Mouse (Mus musculus) limb, embryonic 14.5 days (tissue): Measurements from ENCODE around the gene Trim44. TPM values are rescaled to one million over a fixed set of nuclear protein-coding genes. Genes with fewer than 3 reads are reported as not detected.

Source experiments
- ATAC-seq: fragments of 200-750 bp; cut with Nextera tagmentation; 2 replicates; pipeline ENCODE4 v1.8.0; 2017; ENCODE audit warnings: low read depth, moderate number of reproducible peaks, moderate TSS enrichment; ENCODE audit not compliant: low FRiP score
- DNase-seq: peaks from one replicate; pipeline ENCODE4 v3.0.0-alpha.2; 2015; ENCODE audit warnings: low spot score
- H3K27ac ChIP-seq: fragments of 300-500 bp; sonication (generic); replicated peaks from 2 replicates; pipeline ENCODE4 v1.5.1; 2014; ENCODE audit warnings: low read depth, mild to moderate bottlenecking, low read length, moderate library complexity, mixed read lengths
- H3K27me3 ChIP-seq: fragments of 300-500 bp; sonication (generic); 2 replicates; pipeline ENCODE4 v1.6.1; 2014; ENCODE audit warnings: low read length, mixed read lengths; ENCODE audit not compliant: control insufficient read depth, insufficient read depth
- H3K36me3 ChIP-seq: fragments of 300-500 bp; sonication (generic); 2 replicates; pipeline ENCODE4 v1.6.1; 2014; ENCODE audit warnings: mild to moderate bottlenecking, low read length, moderate library complexity, mixed read lengths; ENCODE audit not compliant: control insufficient read depth, insufficient read depth
- H3K4me1 ChIP-seq: fragments of 300-500 bp; sonication (generic); 2 replicates; pipeline ENCODE4 v1.6.1; 2014; ENCODE audit warnings: antibody characterized with exemption, low read length, mixed read lengths; ENCODE audit not compliant: control insufficient read depth, insufficient read depth
- H3K4me2 ChIP-seq: fragments of 300-500 bp; sonication (generic); replicated peaks from 2 replicates; pipeline ENCODE4 v1.6.1; 2014; ENCODE audit warnings: low read depth, mild to moderate bottlenecking, low read length, moderate library complexity; ENCODE audit not compliant: severe bottlenecking
- H3K4me3 ChIP-seq: fragments of 300-500 bp; sonication (generic); replicated peaks from 2 replicates; pipeline ENCODE4 v1.5.1; 2014; ENCODE audit warnings: low read length
- H3K9ac ChIP-seq: fragments of 300-500 bp; sonication (generic); 2 replicates; pipeline ENCODE4 v1.6.1; 2014; ENCODE audit warnings: mild to moderate bottlenecking, low read depth, low read length, moderate library complexity; ENCODE audit not compliant: severe bottlenecking
- H3K9me3 ChIP-seq: fragments of 300-500 bp; sonication (generic); 2 replicates; pipeline ENCODE4 v1.6.1; 2016; ENCODE audit warnings: low read length; ENCODE audit not compliant: control insufficient read depth
- POLR2A ChIP-seq: fragments of 200-500 bp; IDR thresholded peaks from 2 replicates; pipeline ENCODE4 v1.8.0; 2012; ENCODE audit warnings: inconsistent platforms, mild to moderate bottlenecking, moderate library complexity, borderline replicate concordance; ENCODE audit not compliant: insufficient read depth, insufficient read length; ENCODE audit errors: extremely low read depth
- WGBS: fragments of 180-500 bp; shearing (Covaris S2); extraction: QIAGEN DNeasy Blood & Tissue Kit; methylation state at CpG from one replicate; pipeline ENCODE4 v1.1.7; 2014; 5-methylcytosine and 5-hydroxymethylcytosine counted together
- polyA plus RNA-seq, 2 experiments: library from polyadenylated mRNA; depleted of rRNA in 1 of 2; stranded (reverse) in 1 of 2; unstranded in 1 of 2; fragments of >200 nt; fragmentation: Nextera tagmentation in 1 of 2; extraction: Ambion mirVana in 1 of 2; gene quantifications; 2 replicates each; pipeline versions ENCODE4 v1.2.1 to v1.2.3; 2012 to 2014

Gene Trim44
- polyA plus RNA-seq, 2 experiments, result 36.4 to 69.7 TPM

DNA sequence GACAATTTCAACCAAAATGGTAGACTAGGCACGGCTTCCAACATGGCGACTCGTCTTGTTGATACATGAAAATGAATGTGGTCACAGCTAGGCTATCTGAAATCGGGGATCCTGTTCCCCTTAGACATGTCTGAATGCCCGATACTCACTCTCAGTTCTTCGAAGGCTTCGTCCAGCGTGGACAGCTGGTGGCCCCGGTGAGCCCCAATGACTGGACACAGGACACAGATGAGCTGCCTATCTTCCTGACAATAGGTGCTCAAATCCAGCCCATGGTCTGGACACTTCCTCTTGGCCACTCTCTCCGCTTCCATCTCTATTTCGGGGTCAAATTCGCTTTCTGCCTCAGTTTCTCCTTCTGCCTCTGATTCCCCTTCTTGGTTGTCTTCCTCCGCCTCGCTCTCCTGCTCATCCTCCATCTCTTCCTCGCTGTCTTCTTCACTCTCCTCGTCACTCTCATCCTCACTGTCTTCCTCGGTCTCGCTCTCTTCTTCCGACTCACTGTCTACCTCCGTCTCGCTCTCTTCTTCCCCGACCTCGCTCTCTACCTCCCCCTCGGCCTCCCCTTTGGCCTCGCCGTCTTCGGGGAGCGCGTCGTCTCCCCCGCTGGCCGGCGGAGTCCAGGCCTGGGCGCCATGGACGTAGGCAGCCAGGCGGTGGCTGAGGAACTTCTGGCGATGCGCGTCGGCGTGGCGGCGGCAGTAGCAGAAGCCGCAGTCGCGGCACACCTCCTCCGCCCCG, 7.6 kb downstream of the Trim44 start:
- TF ChIP-seq POLR2A, result no peak
- ATAC-seq, result no peak

DNA sequence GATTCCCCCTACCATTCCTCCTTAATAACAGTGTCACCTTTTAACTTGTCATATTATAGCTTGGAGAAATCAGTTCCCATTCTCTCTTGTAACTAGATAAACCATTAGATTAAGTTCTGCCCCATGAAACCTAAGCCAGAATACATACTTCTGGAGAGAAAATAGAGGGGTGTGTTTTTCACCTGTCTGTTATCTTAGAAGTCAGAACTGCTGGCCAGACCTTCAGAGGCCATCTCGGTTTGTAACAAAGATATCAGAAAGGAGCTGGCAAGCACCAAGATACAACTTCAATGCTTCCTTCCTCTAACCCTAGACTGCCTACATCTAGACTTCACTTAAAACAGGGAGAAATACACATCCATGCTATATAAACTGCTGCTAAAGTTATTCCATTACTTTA, 11.1 kb downstream of the Trim44 start:
- no peaks in the 10 kb centered on the region for H3K36me3 ChIP-seq
- no peaks in the 10 kb centered on the region for H3K27me3 ChIP-seq
- peaks cover 15% of the 10 kb centered on the region for H3K4me1 ChIP-seq
- no peak for TF ChIP-seq POLR2A
- H3K9ac ChIP-seq, result no peak overlapping the region
- H3K4me3 ChIP-seq, result no peak overlapping the region
- no peak overlapping the region for H3K27ac ChIP-seq
- no peak for ATAC-seq
- DNase-seq, result no peak
- WGBS, result 80% methylated on average over 1 of the region's 1 CpGs
- H3K9me3 ChIP-seq, result no peaks in the 10 kb centered on the region
- H3K4me2 ChIP-seq, result no peak overlapping the region

More for the DNA sequence above, 7.6 kb downstream of the Trim44 start:
- DNase-seq, result no peak
- Histone ChIP-seq H3K36me3 (no peaks in the 10 kb centered on the region), H3K27ac (peak overlapping the region; percentile 98), H3K4me3 (peak overlapping the region; percentile 68), H3K9ac (peak overlapping the region; percentile 95), H3K4me2 (peak overlapping the region; percentile 83), H3K9me3 (no peaks in the 10 kb centered on the region), H3K4me1 (peaks cover 15% of the 10 kb centered on the region), H3K27me3 (no peaks in the 10 kb centered on the region)
- 36% methylated on average over 48 of the region's 48 CpGs for WGBS

DNA sequence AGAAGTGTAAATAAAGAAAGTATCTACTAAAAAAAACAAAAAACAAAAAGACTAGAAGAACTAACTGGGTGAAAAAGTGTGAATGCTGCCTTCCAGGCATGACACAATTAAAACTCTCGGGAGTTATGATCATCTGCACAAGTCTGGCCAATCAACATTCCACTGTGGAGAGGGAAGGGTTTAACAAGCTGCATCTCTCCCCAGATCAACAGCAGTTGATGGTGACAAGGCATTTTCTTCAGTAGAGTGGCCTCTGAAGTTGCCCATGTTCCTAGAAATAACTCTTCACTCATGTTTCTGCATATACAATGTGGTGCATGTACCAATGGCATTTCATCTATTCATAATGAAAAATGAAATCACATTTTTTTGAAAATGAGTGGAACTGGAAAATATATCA, 14.2 kb downstream of the Trim44 start:
- DNase-seq, result no peak
- H3K9me3 ChIP-seq, result no peaks in the 10 kb centered on the region
- no peak overlapping the region for H3K4me2 ChIP-seq
- 59% methylated on average over 1 of the region's 1 CpGs for WGBS
- no peak overlapping the region for H3K9ac ChIP-seq
- H3K27ac ChIP-seq, result no peak overlapping the region
- H3K4me1 ChIP-seq, result 0 out of 2 replicates have a peak, but pooled peaks cover 1% of the 10 kb centered on the region
- TF ChIP-seq POLR2A, result no peak
- H3K27me3 ChIP-seq, result no peaks in the 10 kb centered on the region
- ATAC-seq, result no peak
- H3K4me3 ChIP-seq, result no peak overlapping the region
- H3K36me3 ChIP-seq, result no peaks in the 10 kb centered on the region

DNA sequence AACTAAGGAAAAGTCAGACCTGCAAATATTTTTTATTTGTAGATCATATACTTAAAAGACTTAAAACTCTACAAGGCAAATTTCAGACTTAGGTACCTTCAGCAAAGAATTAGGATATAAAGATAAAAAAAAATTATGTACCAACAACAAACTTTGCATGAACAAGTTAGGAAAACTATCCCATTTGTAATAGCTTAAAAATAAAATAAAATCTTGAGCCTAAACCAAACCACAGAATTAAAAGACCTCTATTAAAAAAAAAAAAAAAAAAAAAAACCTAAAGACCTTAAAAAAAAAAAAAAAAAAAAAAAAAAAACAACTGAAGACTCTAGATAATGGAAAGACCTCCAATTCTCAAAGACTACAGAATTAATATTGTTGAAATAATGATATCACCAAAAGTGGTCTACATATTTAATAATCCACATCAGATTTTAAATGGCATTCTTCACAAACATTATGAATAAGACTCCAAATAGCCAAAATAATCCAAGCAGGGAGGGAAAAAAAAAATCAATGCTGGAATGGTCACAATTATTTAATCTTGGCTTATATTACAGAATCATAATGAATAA, 22.2 kb downstream of the Trim44 start:
- Histone ChIP-seq H3K9me3 (no peaks in the 10 kb centered on the region), H3K9ac (no peak overlapping the region), H3K4me3 (no peak overlapping the region), H3K4me1 (peaks cover 12% of the 10 kb centered on the region), H3K4me2 (no peak overlapping the region), H3K27me3 (no peaks in the 10 kb centered on the region), H3K27ac (no peak overlapping the region), H3K36me3 (0 out of 2 replicates have a peak, but pooled peaks cover 2% of the 10 kb centered on the region)
- no peak for TF ChIP-seq POLR2A
- DNase-seq (no peak), ATAC-seq (no peak)

DNA sequence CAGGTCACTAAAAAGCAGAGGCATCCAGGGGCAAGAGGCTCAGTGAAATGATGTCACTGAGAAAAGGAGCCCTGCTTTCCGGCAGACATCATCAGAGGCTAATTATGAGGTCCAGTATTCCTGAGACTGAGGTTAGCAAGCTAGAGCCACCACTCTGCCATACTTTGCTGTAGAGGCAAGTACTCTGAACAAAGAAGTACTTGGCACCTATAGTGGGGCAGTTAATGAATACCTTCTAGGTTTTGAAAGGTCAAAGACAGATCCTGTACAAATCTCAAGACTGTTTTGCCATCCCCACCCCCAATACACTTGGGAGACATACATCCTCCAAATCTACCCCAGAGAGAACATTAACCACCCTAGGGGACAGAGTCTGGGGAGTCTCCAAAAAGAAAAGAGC, 23.1 kb downstream of the Trim44 start:
- Histone ChIP-seq H3K36me3 (peaks cover 7% of the 10 kb centered on the region; the same call in 1 of the 2 replicates), H3K9ac (no peak overlapping the region), H3K4me1 (peaks cover 12% of the 10 kb centered on the region), H3K4me2 (no peak overlapping the region), H3K27ac (no peak overlapping the region), H3K27me3 (no peaks in the 10 kb centered on the region), H3K9me3 (no peaks in the 10 kb centered on the region), H3K4me3 (no peak overlapping the region)
- no peak for DNase-seq
- no peak for TF ChIP-seq POLR2A
- WGBS, result 48% methylated on average over 1 of the region's 1 CpGs
- no peak for ATAC-seq
